Mouse (Mus musculus) limb, embryonic 13.5 days (tissue): ENCODE results near the gene Dmbt1. TPM values are rescaled to one million over a fixed set of nuclear protein-coding genes. Genes with fewer than 3 reads are reported as not detected.

ENCODE experiments used
- ATAC-seq: fragments of 200-750 bp; cut with Nextera tagmentation; 2 replicates; pipeline ENCODE4 v1.8.0; 2017; ENCODE audit warnings: low read depth, moderate number of reproducible peaks, moderate TSS enrichment; ENCODE audit not compliant: low FRiP score
- H3K27ac ChIP-seq: fragments of 300-500 bp; sonication (generic); 2 replicates; pipeline ENCODE4 v1.5.1; 2015; ENCODE audit warnings: inconsistent platforms, mild to moderate bottlenecking, moderate library complexity
- H3K27me3 ChIP-seq: fragments of 300-500 bp; sonication (generic); 2 replicates; pipeline ENCODE4 v1.6.1; 2015; ENCODE audit warnings: mild to moderate bottlenecking, inconsistent platforms
- H3K36me3 ChIP-seq: fragments of 300-500 bp; sonication (generic); 2 replicates; pipeline ENCODE4 v1.6.1; 2015; ENCODE audit warnings: inconsistent platforms, mild to moderate bottlenecking, moderate library complexity
- H3K4me1 ChIP-seq: fragments of 300-500 bp; sonication (generic); 2 replicates; pipeline ENCODE4 v1.6.1; 2015; ENCODE audit warnings: inconsistent platforms
- H3K4me2 ChIP-seq: fragments of 300-500 bp; sonication (generic); replicated peaks from 2 replicates; pipeline ENCODE4 v1.6.1; 2015; ENCODE audit warnings: inconsistent platforms, mild to moderate bottlenecking, moderate library complexity
- H3K4me3 ChIP-seq: fragments of 300-500 bp; sonication (generic); 2 replicates; pipeline ENCODE4 v1.5.1; 2015; ENCODE audit warnings: moderate library complexity, mild to moderate bottlenecking, inconsistent platforms
- H3K9ac ChIP-seq: fragments of 300-500 bp; sonication (generic); 2 replicates; pipeline ENCODE4 v1.6.1; 2015; ENCODE audit warnings: mild to moderate bottlenecking, inconsistent platforms
- H3K9me3 ChIP-seq: fragments of 300-500 bp; sonication (generic); 2 replicates; pipeline ENCODE4 v1.6.1; 2016; ENCODE audit warnings: inconsistent platforms
- WGBS: fragments of 180-500 bp; shearing (Covaris S2); methylation state at CpG from one replicate; pipeline ENCODE4 v1.1.7; 2015; 5-methylcytosine and 5-hydroxymethylcytosine counted together
- polyA plus RNA-seq: library from polyadenylated mRNA; unstranded; fragments of >200 nt; fragmentation: Nextera tagmentation; extraction: Ambion mirVana; gene quantifications from 2 replicates; pipeline ENCODE4 v1.2.1, GENCODE M21; 2015

The Dmbt1 gene
- polyA plus RNA-seq, 1 experiment from 2014 or later: 0.03 TPM

DNA sequence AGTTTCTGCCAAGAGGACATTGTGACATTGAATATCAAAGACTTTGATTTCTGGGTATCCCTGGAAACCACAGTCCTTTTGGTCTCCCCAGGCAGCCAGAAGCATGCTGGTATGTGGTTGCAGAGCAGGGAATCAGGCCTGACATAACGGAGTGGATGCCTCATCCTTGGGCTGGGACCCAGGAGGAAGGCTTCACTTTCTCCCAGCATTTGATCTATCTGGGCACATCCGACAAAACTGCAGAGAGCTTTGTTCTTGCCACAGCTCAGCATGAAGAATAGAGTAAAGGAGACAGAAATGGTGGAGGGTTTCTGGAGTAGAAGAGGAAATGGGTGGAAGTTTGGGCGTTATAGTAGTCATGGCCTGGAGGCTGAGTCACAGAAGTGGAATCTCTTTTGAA is 101.3 kb downstream of the Dmbt1 start:
- no peak overlapping the region for H3K27ac ChIP-seq
- H3K4me2 ChIP-seq: no peak overlapping the region
- H3K27me3 ChIP-seq: no peaks in the 10 kb centered on the region
- H3K36me3 ChIP-seq: no peaks in the 10 kb centered on the region
- H3K9ac ChIP-seq: no peak overlapping the region
- no peak overlapping the region for H3K4me3 ChIP-seq
- WGBS: 79% methylated on average over 3 of the region's 3 CpGs
- no peaks in the 10 kb centered on the region for H3K4me1 ChIP-seq
- no peaks in the 10 kb centered on the region for H3K9me3 ChIP-seq
- no peak for ATAC-seq

DNA sequence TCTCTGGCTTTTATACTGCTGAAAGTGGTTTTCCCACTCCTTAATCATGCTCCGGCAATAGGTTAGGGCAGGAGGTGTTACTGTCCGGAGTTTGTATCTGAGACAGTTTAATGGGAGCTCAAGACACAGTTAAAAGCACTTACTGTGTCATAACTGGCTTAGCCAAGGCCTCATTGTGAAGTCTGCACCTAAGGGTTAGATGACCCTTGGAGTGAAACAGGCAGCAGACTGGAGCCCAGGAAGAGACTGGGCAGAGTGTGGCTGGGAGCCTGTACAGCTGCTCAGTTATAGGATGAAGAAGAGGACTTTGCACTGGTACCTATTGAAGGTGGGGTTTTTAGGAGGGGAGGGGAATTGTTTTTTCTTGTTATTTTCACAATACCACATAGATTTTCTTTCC is 114.4 kb downstream of the Dmbt1 start, which contains the start of gene 4933402N03Rik:
TSS of gene 4933402N03Rik (minus strand) at position 101 of the 400 bp plus-strand sequence.
- Histone ChIP-seq H3K9ac (no peak within 1 kb of the TSS), H3K4me2 (no peak within 1 kb of the TSS), H3K9me3 (no peaks in the 10 kb centered on the region), H3K27ac (no peak within 1 kb of the TSS), H3K4me3 (no peak within 1 kb of the TSS), H3K36me3 (no peaks in the 10 kb centered on the region), H3K4me1 (no peaks in the 10 kb centered on the region), H3K27me3 (no peaks in the 10 kb centered on the region)
- WGBS: 61% methylated on average over 2 of the region's 2 CpGs
- ATAC-seq: no peak

DNA sequence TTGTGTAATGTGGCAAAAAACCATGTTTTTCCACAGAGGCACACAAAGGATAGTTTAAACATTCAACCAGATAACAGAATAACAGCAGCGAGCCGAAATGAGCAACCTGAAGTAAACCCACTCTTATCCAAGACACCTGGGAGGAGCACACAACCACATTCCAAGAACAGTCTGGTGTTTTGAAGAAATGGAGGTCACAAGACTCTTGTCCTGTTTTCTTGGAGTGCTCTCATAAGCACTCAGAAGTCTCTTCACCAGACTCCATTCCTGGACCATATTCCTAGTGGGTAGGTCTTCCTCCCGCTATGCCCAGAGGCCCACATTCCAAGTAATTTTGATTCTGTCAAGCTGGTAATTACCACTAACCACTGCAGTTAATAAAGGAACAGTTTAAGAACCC is 118.3 kb downstream of the Dmbt1 start:
- Histone ChIP-seq H3K27ac (no peak overlapping the region), H3K4me1 (no peaks in the 10 kb centered on the region), H3K9me3 (no peaks in the 10 kb centered on the region), H3K4me3 (no peak overlapping the region), H3K27me3 (no peaks in the 10 kb centered on the region), H3K4me2 (no peak overlapping the region), H3K36me3 (no peaks in the 10 kb centered on the region), H3K9ac (no peak overlapping the region)
- WGBS: 88% methylated on average over 3 of the region's 3 CpGs
- ATAC-seq: no peak

DNA sequence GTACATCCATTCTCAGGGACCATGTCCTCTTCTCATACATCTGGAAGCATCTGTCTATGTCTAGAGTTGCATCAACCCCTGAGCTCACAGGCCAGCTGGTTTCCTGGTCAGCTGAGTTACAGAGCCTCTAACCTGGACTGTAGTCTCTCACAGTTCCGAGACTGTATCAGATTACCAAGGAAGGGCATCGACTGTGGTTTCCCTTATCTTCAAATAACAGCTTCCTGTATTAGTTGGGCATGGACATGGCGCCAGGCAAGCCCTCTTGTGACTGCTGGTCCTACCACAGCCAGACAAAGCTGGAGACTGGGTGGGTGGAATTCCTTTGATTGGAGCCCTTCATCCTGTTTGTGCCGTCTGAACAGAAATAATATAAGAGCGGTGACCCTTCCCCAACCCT is 121.2 kb downstream of the Dmbt1 start:
- Histone ChIP-seq H3K4me1 (no peaks in the 10 kb centered on the region), H3K4me3 (no peak overlapping the region), H3K9me3 (no peaks in the 10 kb centered on the region), H3K27me3 (no peaks in the 10 kb centered on the region), H3K4me2 (no peak overlapping the region), H3K27ac (no peak overlapping the region), H3K36me3 (no peaks in the 10 kb centered on the region), H3K9ac (no peak overlapping the region)
- ATAC-seq: no peak
- WGBS: 82% methylated on average over 5 of the region's 5 CpGs

DNA sequence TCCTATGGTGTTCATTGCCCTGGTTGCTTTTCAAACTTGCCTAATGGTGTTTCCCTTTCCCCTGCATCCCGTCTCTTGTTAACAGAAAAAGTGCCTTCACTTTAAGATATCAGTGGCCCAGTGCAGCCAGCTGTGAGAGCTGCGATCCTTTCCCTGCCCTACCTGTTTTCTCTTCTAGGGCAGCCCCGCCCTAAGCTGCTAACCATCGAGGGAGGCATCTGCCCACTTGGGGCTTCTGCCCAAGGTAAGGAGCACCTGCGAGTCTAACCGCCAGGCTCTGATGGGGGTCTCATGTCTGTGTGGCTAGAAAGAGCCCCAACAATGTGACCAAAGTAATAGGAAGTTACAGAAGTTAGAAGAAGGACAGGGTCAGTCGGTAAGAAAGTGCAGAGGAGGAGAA is 130.4 kb downstream of the Dmbt1 start:
- no peak overlapping the region for H3K4me3 ChIP-seq
- WGBS: 65% methylated on average over 7 of the region's 7 CpGs
- H3K9ac ChIP-seq: no peak overlapping the region
- H3K36me3 ChIP-seq: no peaks in the 10 kb centered on the region
- no peak overlapping the region for H3K4me2 ChIP-seq
- H3K9me3 ChIP-seq: no peaks in the 10 kb centered on the region
- no peak overlapping the region for H3K27ac ChIP-seq
- ATAC-seq: no peak
- H3K27me3 ChIP-seq: no peaks in the 10 kb centered on the region
- no peaks in the 10 kb centered on the region for H3K4me1 ChIP-seq

DNA sequence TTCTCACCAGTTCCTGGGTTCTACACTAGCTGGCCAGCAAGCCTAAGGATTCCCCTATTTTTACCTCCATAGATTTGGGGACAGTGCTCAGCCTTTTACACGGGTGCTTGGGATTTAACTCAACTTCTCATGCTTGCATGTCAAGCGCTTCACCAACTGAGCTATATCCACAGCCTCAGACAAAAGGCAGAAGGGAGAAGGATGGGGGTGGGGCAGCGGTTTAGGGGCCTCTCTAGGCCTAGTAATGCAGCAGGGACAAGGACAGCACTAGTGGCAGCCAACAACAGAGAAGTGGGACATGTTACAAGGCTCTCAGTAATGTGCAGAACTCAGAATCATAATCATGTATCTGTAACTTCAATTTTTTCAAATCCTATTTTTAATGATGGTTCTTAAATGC is 135.9 kb downstream of the Dmbt1 start:
- no peak for ATAC-seq
- H3K9ac ChIP-seq: no peak overlapping the region
- no peak overlapping the region for H3K4me2 ChIP-seq
- no peak overlapping the region for H3K27ac ChIP-seq
- 75% methylated on average over 3 of the region's 3 CpGs for WGBS
- H3K9me3 ChIP-seq: no peaks in the 10 kb centered on the region
- no peaks in the 10 kb centered on the region for H3K36me3 ChIP-seq
- H3K4me1 ChIP-seq: no peaks in the 10 kb centered on the region
- H3K4me3 ChIP-seq: no peak overlapping the region
- no peaks in the 10 kb centered on the region for H3K27me3 ChIP-seq

DNA sequence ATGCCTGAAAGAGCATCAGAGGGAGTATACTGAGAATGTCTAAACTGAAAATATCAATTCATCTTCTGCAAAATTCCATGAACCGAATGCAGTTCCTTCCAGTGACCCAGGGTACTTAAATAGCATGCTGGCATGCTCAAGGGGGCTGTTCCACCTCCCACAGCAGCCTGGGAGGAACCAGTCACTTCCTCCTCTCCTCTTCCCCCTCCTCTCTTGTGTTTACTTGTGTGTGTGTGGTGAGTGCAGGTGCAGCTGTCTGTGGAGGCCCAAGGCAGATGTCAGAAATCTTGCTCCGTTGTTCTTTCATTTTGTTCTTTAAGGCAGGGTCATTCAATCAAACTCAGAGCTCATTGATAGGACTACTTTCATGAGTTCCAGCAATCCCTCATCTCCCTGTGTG is 137.2 kb downstream of the Dmbt1 start:
- no peaks in the 10 kb centered on the region for H3K36me3 ChIP-seq
- WGBS: 54% methylated on average over 2 of the region's 2 CpGs
- ATAC-seq: no peak
- no peak overlapping the region for H3K9ac ChIP-seq
- no peaks in the 10 kb centered on the region for H3K9me3 ChIP-seq
- H3K4me2 ChIP-seq: no peak overlapping the region
- H3K27me3 ChIP-seq: no peaks in the 10 kb centered on the region
- no peaks in the 10 kb centered on the region for H3K4me1 ChIP-seq
- no peak overlapping the region for H3K27ac ChIP-seq
- no peak overlapping the region for H3K4me3 ChIP-seq

Other genes starting within 250 kb of the Dmbt1 start
- 38.2 and 40.6 TPM in 2 replicates for gene Plekha1, start 166.3 kb upstream of the Dmbt1 start, polyA plus RNA-seq
- gene Htra1, start 95.9 kb upstream of the Dmbt1 start, polyA plus RNA-seq: 78.4 and 87.6 TPM in 2 replicates
- not detected in 2 replicates for gene 4933402N03Rik, start 114.3 kb downstream of the Dmbt1 start, polyA plus RNA-seq
- gene 5430419D17Rik, start 142.3 kb downstream of the Dmbt1 start, polyA plus RNA-seq: not detected in 2 replicates